Mouse (Mus musculus): ENCODE data around the gene Acap1.

DNA sequence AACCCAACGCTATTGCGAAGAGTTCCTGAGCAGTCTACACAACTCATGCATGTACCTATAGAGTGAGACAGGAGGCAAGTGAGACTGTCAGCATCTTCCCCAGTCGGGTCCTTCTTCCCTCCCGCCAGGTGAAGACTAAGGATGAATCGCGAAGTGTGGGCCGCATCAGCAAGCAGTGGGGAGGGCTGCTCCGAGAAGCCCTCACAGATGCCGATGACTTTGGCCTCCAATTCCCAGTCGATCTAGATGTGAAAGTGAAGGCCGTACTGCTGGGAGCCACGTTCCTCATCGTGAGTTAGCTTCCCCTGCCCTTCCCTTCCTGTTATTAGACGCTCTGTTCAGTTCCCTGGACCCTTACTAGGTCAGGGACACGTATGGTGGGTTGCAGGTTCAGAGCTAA is 45.5 kb downstream of the Acap1 start:
- no peak for TF ChIP-seq POLR2A (IDR thresholded peaks at IDR 0.05; ENCODE audit: borderline replicate concordance, control insufficient read depth, low read depth, low read length)
- no peak for TF ChIP-seq CTCF (IDR thresholded peaks at IDR 0.05; ENCODE audit: control insufficient read depth, insufficient read depth, low read length)

All from bone marrow, adult 2 months (tissue).